Mouse (Mus musculus) testis, postnatal 10 days (tissue): ENCODE measurements around the gene Olfr353.

Source experiments
- DNase-seq: peaks from one replicate; pipeline ENCODE4 v3.0.0; 2021; ENCODE audit warnings: low spot score

Olfr353 gene

DNA sequence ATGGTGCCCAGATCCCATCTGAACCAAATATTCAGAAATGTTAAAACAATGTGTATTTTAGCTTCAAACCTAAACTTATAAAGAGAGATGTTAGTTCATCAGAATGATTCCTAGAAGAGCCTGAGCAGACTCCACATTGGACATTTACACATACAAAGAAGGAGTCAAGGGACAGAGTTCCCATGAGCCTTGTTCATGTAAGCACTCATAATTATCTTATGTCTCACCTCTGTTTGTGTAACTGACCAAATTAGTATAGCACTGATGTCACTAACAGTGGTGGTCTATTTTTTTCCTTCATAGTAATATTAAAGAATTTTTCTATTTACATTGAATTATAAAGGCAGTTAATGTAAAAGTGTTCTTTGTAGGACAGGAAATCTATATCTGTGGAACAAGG is at the start of gene Olfr353:
Gene Olfr353 (minus strand): TSS at position 101 of the 400 bp plus-strand sequence.
- no peak for DNase-seq

DNA sequence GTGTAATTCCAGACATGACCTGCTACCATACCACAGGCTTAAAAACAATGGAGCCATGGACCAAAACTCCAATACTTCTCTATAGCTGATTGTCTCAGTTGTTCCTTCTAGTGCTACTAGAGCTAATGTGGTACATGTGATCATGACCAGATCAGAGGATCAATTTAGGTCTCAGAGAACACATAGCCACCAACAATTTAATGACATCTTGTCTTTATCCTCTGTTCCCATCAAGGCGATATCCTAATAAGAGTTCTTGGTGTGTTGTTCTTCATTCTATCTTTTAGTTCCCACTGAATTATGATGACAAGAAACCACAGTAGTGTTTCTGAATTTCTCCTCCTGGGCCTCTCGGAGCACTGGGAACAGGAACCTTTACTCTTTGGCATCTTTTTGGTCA is 44.1 kb upstream of the Olfr353 start, which contains the start of gene Olfr356:
Gene Olfr356 (plus strand): TSS at position 301 of the 400 bp plus-strand sequence.
- DNase-seq: no peak

DNA sequence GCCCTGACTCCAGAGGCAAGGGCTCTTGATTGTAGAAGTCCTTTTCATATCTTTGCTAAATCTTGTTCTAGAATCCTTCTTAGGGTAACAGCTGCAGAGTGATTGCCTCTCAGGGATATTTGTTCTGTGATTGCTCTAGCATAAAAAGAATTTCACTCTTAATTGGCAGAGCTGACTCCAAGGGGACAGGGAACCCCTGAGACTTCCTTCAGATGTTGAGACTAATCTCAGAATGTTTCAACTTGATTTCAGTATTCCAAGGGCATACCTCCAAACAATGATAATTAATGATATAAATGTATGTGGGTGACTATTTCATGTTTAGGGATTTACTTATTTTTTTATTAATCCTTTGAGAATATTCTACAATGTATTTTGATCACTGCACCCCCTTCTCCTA is 36.1 kb upstream of the Olfr353 start, which contains the start of gene Olfr355:
Gene Olfr355 (minus strand): TSS at position 101 of the 400 bp plus-strand sequence.
- DNase-seq: no peak

GRCm38 (mm10) chr2:36905380-36905779 is 12.6 kb upstream of the Olfr353 start, which contains the start of gene Olfr354:
TSS of gene Olfr354 (plus strand) at chr2:36905680.
- DNase-seq: no peak

- no peak for DNase-seq
These were observed 4.4 kb upstream of the Olfr353 start for GRCm38 (mm10) chr2:36897114-36897513.

- DNase-seq: no peak
These were observed 24.6 kb downstream of the Olfr353 start, which contains the start of gene Olfr352 for GRCm38 (mm10) chr2:36868160-36868559. TSS of gene Olfr352 (plus strand) at chr2:36868460.

DNA sequence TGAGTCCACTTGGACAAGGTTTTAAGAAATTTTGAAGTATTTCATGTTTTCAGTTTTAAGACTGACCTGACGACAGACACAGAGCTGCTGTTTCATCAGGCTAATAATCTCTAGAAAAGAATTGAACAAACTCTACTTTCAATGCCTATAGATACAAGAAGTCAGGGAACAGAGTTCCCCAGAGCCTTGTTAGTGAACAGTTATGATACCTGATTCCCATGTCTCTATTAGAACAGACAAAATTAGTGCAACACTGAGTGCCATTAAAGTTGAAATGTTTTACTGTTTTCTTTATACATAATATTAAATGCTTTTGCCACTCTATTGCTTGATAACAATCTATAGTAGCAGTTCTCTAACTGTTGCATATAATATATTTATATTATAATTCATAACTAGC is 30.2 kb downstream of the Olfr353 start, which contains the start of gene Olfr351:
Gene Olfr351 (minus strand): TSS at position 101 of the 400 bp plus-strand sequence.
- no peak for DNase-seq

DNA sequence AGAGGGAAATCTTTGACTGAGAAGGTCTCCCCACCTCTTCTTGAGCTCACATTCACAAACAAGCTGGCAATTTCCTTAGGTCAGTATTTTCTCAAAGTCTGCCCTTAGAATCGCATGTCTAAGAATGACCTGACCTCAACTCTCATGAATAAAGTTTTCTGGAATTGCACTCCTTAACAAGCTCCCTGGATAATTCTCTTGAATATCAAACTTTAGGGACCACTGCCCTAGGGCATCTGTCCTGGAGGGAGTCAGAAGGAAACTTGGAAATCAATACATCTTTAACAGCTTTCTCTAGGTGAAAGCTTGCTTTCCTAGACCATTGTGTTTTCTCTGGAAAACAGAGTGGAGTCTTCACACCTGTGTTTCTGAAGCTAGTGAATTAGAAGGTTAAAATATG is 46.7 kb downstream of the Olfr353 start, which contains the start of gene Olfr350:
Gene Olfr350 (plus strand): TSS at position 301 of the 400 bp plus-strand sequence.
- DNase-seq: no peak
